Mouse (Mus musculus): ENCODE measurements at regions not wholly inside any gene's neighbourhood (a gene's known extent, or its start where the extent isn't known, plus 50 kb on each side); places are given as distances from the start of the nearest gene placed in this dataset.

- H3K36me3 ChIP-seq (ENCODE audit: control insufficient read depth, insufficient read depth, low read length) = no peaks in the 10 kb centered on the region
- 14% methylated on average over 7 of the region's 7 CpGs for WGBS
- TF ChIP-seq POLR2A (IDR thresholded peaks at IDR 0.05; ENCODE audit: low read depth, low read length) = no peak
- TF ChIP-seq CTCF (IDR thresholded peaks at IDR 0.05; ENCODE audit: extremely low read depth, insufficient read length, insufficient replicate concordance, low read depth, low read length) = no peak
- H3K4me1 ChIP-seq (ENCODE audit: control insufficient read depth, insufficient read depth, insufficient read length, low read length) = no peaks in the 10 kb centered on the region
- no peaks in the 10 kb centered on the region for H3K27me3 ChIP-seq (ENCODE audit: control insufficient read depth, insufficient read depth, low read length)
- H3K27ac ChIP-seq (ENCODE audit: insufficient read depth, low read depth, low read length) = no peak overlapping the region
- no peak overlapping the region for H3K4me3 ChIP-seq (ENCODE audit: low read depth, low read length)
These were observed 61.9 kb upstream of the Habp2 start for GRCm38 (mm10) chr19:56225039-56225438.

GRCm38 (mm10) chr19:56225518-56225917, 61.4 kb upstream of the Habp2 start:
- 50% methylated on average over 3 of the region's 3 CpGs for WGBS
- no peak overlapping the region for H3K4me3 ChIP-seq (ENCODE audit: low read depth, low read length)
- no peaks in the 10 kb centered on the region for H3K4me1 ChIP-seq (ENCODE audit: control insufficient read depth, insufficient read depth, insufficient read length, low read length)
- H3K36me3 ChIP-seq (ENCODE audit: control insufficient read depth, insufficient read depth, low read length) = no peaks in the 10 kb centered on the region
- H3K27me3 ChIP-seq (ENCODE audit: control insufficient read depth, insufficient read depth, low read length) = no peaks in the 10 kb centered on the region
- TF ChIP-seq CTCF (IDR thresholded peaks at IDR 0.05; ENCODE audit: extremely low read depth, insufficient read length, insufficient replicate concordance, low read depth, low read length) = no peak
- TF ChIP-seq POLR2A (IDR thresholded peaks at IDR 0.05; ENCODE audit: low read depth, low read length) = no peak
- H3K27ac ChIP-seq (ENCODE audit: insufficient read depth, low read depth, low read length) = no peak overlapping the region

GRCm38 (mm10) chr19:56228586-56228985, 58.4 kb upstream of the Habp2 start:
- H3K4me3 ChIP-seq (ENCODE audit: low read depth, low read length) = no peak overlapping the region
- no peaks in the 10 kb centered on the region for H3K36me3 ChIP-seq (ENCODE audit: control insufficient read depth, insufficient read depth, low read length)
- TF ChIP-seq POLR2A (IDR thresholded peaks at IDR 0.05; ENCODE audit: low read depth, low read length) (no peak), CTCF (IDR thresholded peaks at IDR 0.05; ENCODE audit: extremely low read depth, insufficient read length, insufficient replicate concordance, low read depth, low read length) (no peak)
- H3K27me3 ChIP-seq (ENCODE audit: control insufficient read depth, insufficient read depth, low read length) = no peaks in the 10 kb centered on the region
- no peaks in the 10 kb centered on the region for H3K4me1 ChIP-seq (ENCODE audit: control insufficient read depth, insufficient read depth, insufficient read length, low read length)
- H3K27ac ChIP-seq (ENCODE audit: insufficient read depth, low read depth, low read length) = no peak overlapping the region

GRCm38 (mm10) chr19:56231430-56231829, 55.5 kb upstream of the Habp2 start:
- no peak overlapping the region for H3K27ac ChIP-seq (ENCODE audit: insufficient read depth, low read depth, low read length)
- no peaks in the 10 kb centered on the region for H3K27me3 ChIP-seq (ENCODE audit: control insufficient read depth, insufficient read depth, low read length)
- TF ChIP-seq POLR2A (IDR thresholded peaks at IDR 0.05; ENCODE audit: low read depth, low read length) = no peak
- TF ChIP-seq CTCF (IDR thresholded peaks at IDR 0.05; ENCODE audit: extremely low read depth, insufficient read length, insufficient replicate concordance, low read depth, low read length) = no peak
- no peaks in the 10 kb centered on the region for H3K4me1 ChIP-seq (ENCODE audit: control insufficient read depth, insufficient read depth, insufficient read length, low read length)
- no peaks in the 10 kb centered on the region for H3K36me3 ChIP-seq (ENCODE audit: control insufficient read depth, insufficient read depth, low read length)
- WGBS = 83% methylated on average over 8 of the region's 8 CpGs
- no peak overlapping the region for H3K4me3 ChIP-seq (ENCODE audit: low read depth, low read length)

GRCm38 (mm10) chr19:56231849-56232248, 55.1 kb upstream of the Habp2 start:
- H3K4me3 ChIP-seq (ENCODE audit: low read depth, low read length) = no peak overlapping the region
- no peak for TF ChIP-seq POLR2A (IDR thresholded peaks at IDR 0.05; ENCODE audit: low read depth, low read length)
- no peak for TF ChIP-seq CTCF (IDR thresholded peaks at IDR 0.05; ENCODE audit: extremely low read depth, insufficient read length, insufficient replicate concordance, low read depth, low read length)
- H3K36me3 ChIP-seq (ENCODE audit: control insufficient read depth, insufficient read depth, low read length) = no peaks in the 10 kb centered on the region
- H3K27ac ChIP-seq (ENCODE audit: insufficient read depth, low read depth, low read length) = no peak overlapping the region
- WGBS = 18% methylated on average over 9 of the region's 9 CpGs
- no peaks in the 10 kb centered on the region for H3K27me3 ChIP-seq (ENCODE audit: control insufficient read depth, insufficient read depth, low read length)
- H3K4me1 ChIP-seq (ENCODE audit: control insufficient read depth, insufficient read depth, insufficient read length, low read length) = no peaks in the 10 kb centered on the region

- TF ChIP-seq POLR2A (IDR thresholded peaks at IDR 0.05; ENCODE audit: low read depth, low read length) (no peak), CTCF (IDR thresholded peaks at IDR 0.05; ENCODE audit: extremely low read depth, insufficient read length, insufficient replicate concordance, low read depth, low read length) (no peak)
- Histone ChIP-seq H3K27me3 (ENCODE audit: control insufficient read depth, insufficient read depth, low read length) (no peaks in the 10 kb centered on the region), H3K4me1 (ENCODE audit: control insufficient read depth, insufficient read depth, insufficient read length, low read length) (no peaks in the 10 kb centered on the region), H3K36me3 (ENCODE audit: control insufficient read depth, insufficient read depth, low read length) (no peaks in the 10 kb centered on the region), H3K4me3 (ENCODE audit: low read depth, low read length) (no peak overlapping the region), H3K27ac (ENCODE audit: insufficient read depth, low read depth, low read length) (no peak overlapping the region)
- 75% methylated on average over 7 of the region's 7 CpGs for WGBS
These were observed 54.7 kb upstream of the Habp2 start for GRCm38 (mm10) chr19:56232269-56232668.

- Histone ChIP-seq H3K27me3 (ENCODE audit: control insufficient read depth, insufficient read depth, low read length) (no peaks in the 10 kb centered on the region), H3K4me1 (ENCODE audit: control insufficient read depth, insufficient read depth, insufficient read length, low read length) (no peaks in the 10 kb centered on the region), H3K4me3 (ENCODE audit: low read depth, low read length) (no peak overlapping the region), H3K36me3 (ENCODE audit: control insufficient read depth, insufficient read depth, low read length) (no peaks in the 10 kb centered on the region), H3K27ac (ENCODE audit: insufficient read depth, low read depth, low read length) (no peak overlapping the region)
- TF ChIP-seq CTCF (IDR thresholded peaks at IDR 0.05; ENCODE audit: extremely low read depth, insufficient read length, insufficient replicate concordance, low read depth, low read length) = no peak
- TF ChIP-seq POLR2A (IDR thresholded peaks at IDR 0.05; ENCODE audit: low read depth, low read length) = no peak
- WGBS = 98% methylated on average over 5 of the region's 5 CpGs
These were observed 54.0 kb upstream of the Habp2 start for GRCm38 (mm10) chr19:56232950-56233349.

GRCm38 (mm10) chr19:56235040-56235439, 51.9 kb upstream of the Habp2 start:
- H3K4me1 ChIP-seq (ENCODE audit: control insufficient read depth, insufficient read depth, insufficient read length, low read length) = no peaks in the 10 kb centered on the region
- H3K4me3 ChIP-seq (ENCODE audit: low read depth, low read length) = no peak overlapping the region
- 54% methylated on average over 2 of the region's 2 CpGs for WGBS
- TF ChIP-seq POLR2A (IDR thresholded peaks at IDR 0.05; ENCODE audit: low read depth, low read length) (no peak), CTCF (IDR thresholded peaks at IDR 0.05; ENCODE audit: extremely low read depth, insufficient read length, insufficient replicate concordance, low read depth, low read length) (no peak)
- no peaks in the 10 kb centered on the region for H3K27me3 ChIP-seq (ENCODE audit: control insufficient read depth, insufficient read depth, low read length)
- no peaks in the 10 kb centered on the region for H3K36me3 ChIP-seq (ENCODE audit: control insufficient read depth, insufficient read depth, low read length)
- no peak overlapping the region for H3K27ac ChIP-seq (ENCODE audit: insufficient read depth, low read depth, low read length)

All from small intestine, adult 2 months (tissue).